Mouse (Mus musculus) neural tube, embryonic 10.5 days (tissue): ENCODE measurements around the gene Nudc.

Experiments used
- DNase-seq: peaks from one replicate; pipeline ENCODE4 v3.0.0-alpha.2; 2017; ENCODE audit warnings: low spot score; ENCODE audit errors: extremely low spot score

Gene Nudc

DNA sequence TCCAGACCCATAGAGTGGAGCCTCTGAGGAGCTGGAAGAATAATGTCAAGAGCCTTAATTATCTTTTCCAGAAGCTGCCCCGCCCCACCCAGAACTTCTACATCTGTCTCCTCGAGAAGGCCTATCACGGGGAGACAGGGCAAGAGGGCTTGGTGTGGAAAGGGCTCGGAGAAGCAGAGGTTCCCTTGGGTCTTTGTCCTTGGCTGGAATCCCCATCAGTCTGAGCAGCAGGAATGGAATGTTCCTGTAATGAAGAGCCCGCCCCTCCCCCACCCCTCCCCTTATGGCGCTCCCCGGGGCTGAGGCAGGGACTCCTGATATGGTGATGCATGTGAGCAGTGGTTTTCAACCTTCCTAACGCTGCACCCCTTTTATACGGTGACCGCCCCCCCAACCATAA lies 54.0 kb downstream of the Nudc start:
- DNase-seq: no peak

DNA sequence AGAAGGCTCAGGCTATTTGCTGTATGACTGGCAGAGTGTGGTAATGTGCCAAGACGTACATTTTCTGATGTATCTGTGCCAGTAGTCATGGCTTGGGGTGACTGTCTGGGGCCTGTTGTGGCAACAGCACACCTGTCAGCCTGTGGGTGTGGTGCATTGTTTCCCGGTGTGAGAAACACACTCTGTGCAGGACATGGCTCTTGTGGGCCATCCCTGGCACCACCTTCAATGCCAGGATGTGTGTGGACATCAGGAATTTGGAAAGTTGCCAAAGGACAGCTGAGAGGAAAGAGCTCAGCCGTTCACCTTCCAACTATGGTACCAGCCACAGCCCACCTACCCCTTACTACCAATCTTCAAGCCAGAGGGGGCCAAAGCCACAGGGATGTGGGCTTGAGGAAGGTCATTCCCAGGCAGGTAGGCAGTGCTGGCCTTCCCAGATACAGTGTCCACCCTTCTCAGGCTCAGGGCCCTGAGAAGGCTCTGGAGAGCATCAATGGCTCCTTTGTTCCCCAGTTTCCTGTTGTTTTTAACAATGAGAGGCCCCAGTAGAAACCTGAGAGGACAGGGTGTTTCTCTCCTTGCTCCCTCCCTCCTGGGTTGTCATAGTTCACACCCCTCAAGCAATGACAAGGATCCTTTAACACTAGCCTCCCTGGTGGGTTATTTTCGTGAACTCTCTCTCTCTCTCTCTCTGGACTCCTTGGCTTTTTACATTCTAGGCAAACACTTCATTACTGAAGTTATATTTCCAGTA lies 56.1 kb downstream of the Nudc start:
- no peak for DNase-seq

DNA sequence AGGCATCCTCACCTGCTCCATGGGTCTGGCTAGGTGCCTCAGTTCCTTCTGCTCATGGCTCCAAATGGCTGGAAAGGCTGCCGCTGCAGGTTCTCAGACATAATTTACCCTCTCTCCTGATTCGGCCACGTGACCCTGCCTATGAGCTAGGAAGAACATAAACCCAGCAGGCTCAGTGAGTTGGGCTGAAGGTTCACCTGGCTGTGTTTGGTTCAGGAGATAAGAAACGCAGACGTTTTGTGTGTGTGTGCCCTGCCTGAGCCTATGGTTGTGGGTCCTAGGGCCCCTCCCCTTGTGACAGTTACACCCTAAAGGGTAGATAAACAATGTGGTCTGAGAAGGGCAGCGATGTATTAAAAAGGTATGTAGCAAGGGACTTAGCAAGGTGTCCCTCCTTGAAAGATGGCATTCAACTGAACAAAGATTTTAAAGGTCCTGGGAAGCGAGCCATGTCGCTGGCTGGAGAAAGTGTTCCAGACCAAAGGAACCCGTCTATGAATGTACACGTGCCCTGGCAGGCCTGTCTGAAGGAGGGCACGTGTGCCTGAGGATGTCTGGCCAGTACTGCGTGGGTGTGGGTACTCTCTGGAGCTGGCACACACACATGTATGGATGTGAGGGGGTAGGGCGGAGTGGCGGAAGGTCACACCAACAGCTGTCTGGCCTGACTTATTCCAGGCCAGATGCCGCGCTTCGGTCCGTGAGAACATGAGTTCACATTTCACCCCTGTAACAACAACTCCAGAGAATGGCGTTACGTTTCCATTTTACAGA lies 57.0 kb downstream of the Nudc start:
- DNase-seq: no peak

DNA sequence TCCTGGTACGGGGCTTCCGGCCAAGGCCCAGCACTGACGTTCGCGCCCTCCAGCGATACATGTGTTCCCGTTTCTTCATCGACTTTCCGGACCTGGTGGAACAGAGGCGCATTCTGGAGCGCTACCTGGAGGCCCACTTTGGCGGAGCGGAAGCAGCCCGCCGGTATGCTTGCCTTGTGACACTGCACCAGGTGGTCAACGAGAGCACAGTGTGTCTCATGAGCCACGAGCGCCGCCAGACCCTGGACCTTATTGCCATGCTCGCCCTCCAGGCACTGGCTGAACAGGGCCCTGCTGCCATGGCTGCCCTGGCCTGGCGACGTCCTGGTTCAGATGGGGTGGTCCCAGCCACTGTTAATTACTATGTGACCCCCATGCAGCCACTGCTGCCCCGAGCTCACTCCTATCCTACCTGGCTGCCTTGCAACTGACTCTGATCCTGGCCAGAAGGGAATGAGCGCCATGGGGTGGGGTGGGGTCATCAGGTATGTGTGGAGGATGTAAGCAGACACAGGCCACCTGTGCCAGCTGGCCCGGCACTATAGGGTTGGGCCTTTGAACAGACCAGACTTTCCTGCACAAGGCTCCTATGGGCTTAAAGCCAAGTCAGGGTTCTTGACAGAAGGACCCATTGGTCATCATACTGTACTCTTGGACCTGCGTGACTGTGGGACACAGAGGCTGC lies 59.0 kb downstream of the Nudc start:
- no peak for DNase-seq

DNA sequence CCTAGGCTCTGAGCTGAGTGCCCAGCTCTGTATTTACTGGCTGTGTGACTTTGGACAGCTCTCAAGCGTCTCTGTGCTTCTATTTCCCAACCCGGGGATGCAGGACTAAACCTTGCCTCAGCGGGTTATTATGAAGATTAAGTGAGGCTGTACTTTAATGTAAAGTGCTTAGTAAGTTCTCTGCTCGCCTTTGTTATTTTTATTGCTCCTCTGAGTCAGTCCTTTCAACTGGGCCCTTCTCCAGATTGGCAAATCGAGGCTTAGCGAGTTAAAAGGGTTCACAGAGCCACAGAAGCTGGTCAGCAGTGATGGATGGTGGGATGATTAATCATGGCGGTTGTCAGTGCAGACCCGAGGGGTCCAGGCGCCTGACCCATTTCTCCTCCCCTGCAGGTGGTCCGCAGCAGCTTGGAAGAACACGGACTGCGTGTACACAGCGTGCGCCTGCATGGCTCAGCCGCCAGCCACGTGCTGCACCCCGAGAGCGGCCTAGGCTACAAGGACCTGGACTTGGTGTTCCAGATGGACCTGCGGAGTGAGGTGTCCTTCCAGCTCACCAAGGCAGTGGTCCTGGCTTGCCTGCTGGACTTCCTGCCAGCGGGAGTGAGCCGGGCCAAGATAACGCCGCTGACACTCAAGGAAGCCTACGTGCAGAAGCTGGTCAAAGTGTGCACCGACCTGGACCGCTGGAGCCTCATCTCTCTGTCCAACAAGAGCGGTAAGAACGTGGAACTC lies 59.9 kb downstream of the Nudc start:
- no peak for DNase-seq

DNA sequence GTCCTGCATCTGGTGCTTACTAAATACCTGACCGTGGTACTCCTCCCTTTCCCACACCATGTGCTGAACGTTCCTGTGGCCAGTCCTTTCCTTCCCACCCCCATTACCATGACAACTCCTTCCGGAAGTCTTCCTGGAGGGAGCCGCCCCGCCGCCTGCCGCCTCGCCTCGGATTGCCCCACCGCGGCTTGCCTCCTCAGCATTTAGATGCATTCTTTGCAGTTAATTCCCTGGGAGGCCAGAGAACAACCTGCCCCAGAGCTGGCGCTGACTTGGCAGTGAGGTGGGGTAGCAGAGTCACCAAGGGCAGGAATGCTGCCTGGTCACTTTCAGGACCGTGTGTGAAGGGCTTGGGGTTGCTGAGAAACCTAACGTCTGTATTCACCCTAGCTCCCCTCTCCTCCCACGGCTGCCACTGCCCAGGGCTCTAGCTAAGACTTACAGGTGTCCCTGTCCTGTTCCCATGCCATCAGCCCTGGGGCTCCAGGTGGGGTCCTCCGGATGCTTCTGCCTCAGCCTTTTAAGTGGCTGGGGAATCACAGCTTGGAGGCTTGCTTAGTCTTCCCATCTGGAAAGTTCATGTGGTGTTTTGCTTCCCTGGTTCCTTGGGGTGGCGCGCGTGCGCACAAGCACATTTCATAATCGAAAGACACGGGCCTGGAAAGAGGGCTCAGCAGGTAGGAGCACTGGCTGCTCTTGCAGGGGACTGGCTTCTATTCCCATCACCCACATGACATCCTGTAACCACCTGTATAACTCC lies 61.4 kb downstream of the Nudc start:
- peak; percentile 35 for DNase-seq
